Mouse (Mus musculus) gastrocnemius, adult 18-20 months (tissue): ENCODE measurements around the gene Jkamp. TPM values are rescaled to one million over a fixed set of nuclear protein-coding genes. Genes with fewer than 3 reads are reported as not detected.
A peak's percentile ranks its signal among the peaks of the same experiment; 100 is the strongest.
"Not testable (repeated sequence)": the region's sequence is repeated elsewhere in the genome, so short reads cannot be mapped to it uniquely, and the experiment has no call there.

Source experiments
- DNase-seq: peaks from one replicate; pipeline ENCODE4 v3.0.0; 2021; ENCODE audit warnings: low spot score
- long read RNA-seq, 2 experiments: library from polyadenylated mRNA; stranded (forward); transcript quantifications; one replicate each; pipeline ENCODE4 v2.0.0; 2021
- total RNA-seq, 2 experiments: library from RNA; stranded (reverse); gene quantifications; 2 replicates each; pipeline ENCODE4 v1.2.3; 2021

The Jkamp gene
- 10 to 100 TPM; 10.4 to 13.7 TPM for total RNA-seq
- long read RNA-seq, experiment 1, transcript Jkamp-201 (7 exons, 1,292 nt) = major isoform, 15 of 23 reads
- long read RNA-seq, experiment 1, transcript Jkamp-202 (7 exons, 1,874 nt) = minor isoform, 6 of 23 reads
- long read RNA-seq, experiment 1, partial matches to known transcripts = 1 of 23 reads
- long read RNA-seq, experiment 1, other reads (novel, unspliced or antisense) = 1 of 23 reads
- long read RNA-seq, experiment 2, transcript Jkamp-201 (7 exons, 1,292 nt) = major isoform, 7 of 15 reads
- long read RNA-seq, experiment 2, partial matches to known transcripts = 0 of 15 reads
- long read RNA-seq, experiment 2, other reads (novel, unspliced or antisense) = 3 of 15 reads

DNA sequence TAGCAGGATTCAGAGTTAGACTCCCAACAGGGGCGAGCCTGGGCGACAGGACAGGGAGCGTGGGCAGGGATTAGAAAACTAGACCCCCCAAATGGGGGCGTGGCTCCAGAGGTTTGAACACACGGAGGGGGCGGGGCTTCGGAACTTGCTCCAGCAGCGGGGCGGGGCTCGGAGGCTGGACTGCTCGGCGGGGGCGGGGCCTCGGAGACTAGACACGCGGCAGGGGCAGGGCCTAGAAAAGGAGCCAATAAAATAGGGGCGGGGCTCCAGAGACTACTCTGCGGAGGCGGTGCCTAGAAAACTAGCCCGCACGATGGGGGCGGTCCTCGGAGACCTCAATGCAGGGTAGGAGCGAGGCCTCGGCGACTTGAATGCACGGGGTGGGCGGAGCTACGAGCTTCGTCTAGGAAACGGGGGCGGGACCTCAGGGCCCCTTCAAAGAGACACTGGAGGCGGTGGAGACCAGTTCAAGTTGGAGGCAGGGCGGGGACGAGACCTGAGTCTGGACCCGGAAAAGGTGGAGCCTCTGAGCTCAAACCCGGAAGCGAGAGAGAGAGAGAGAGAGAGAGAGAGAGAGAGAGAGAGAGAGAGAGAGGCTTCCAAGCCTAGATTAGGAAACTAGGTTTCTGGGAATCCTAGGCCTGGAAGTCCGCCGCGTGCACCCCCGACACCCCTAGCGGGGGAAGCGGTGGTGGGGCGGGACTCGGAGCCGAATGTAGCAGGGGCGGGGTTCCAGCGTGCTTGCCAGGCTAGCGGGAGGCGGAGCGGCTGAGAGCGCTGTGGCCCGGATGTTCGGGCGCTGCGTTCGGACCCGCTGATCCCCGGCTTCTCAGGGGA lies at the start of gene Jkamp, which contains the start of gene L3hypdh:
Gene Jkamp, plus strand, starts transcription at position 261 of the 837 bp plus-strand sequence.
Gene L3hypdh, minus strand, starts transcription at position 111 of the 837 bp plus-strand sequence.
- DNase-seq = peak; percentile 100

DNA sequence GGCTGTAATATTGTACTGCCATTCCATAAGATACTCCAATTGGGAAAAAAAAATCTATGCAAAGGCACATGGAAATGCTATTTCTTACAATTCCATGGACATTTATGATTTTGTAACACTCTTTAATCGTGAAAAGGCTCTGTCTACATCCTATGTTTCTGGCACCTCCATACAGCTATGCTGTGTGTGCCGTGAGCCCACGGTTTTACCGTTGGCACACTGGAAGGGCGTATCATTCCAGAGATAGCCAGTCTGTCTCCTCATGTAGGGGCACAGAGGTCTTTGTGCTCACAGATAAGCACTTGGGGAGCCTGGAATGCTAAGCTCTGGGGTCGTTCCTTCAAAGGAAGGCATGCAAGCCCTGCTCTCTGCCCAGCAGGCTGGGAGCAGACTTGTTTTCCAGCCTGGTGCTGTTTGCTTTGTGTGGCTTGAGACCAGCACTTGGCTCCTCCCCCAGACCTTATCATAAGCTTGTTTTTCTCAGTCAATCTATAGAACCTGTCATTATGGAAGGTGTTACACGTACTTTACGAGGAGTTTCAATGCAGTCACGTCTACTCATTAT lies 49.2 kb upstream of the Jkamp start:
- no peak for DNase-seq

DNA sequence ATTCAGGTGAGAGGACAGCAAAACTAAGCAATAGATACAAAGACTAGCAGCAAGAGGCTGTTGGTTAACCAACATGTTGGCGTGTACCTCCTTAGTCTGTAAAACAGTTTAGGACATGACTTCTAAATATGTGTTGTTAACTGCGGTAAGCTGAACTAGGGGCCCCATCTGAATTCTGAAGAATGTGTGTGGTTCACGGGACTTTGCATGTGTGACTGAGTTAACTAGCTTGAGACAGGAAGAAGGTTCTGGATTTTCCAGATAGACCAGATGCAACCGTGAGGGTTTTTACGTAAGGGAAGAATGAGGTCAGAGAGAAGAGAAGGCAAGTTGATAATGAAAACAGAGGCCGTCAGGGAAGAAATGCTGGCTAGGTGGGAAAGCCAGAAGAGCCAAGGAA lies 48.3 kb upstream of the Jkamp start:
- DNase-seq = no peak

DNA sequence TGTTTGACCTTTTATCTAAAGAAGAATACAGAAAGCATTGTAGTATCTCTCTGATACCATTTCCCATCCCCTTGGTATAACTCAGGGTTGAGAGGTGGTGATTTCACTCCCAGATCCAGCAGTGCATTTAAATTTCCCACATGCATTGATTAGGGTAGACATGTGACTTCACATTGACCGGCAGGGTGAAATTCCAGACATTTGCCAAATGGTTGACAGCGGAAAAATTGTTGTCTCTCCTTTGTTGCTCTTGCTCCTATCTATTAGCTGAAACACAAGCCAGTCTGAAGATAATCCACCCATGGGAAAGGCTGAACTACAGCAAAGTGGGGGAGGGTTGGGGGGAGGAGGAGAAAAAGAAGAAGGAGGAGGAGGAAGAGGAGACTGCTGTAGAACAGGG lies 46.5 kb upstream of the Jkamp start:
- DNase-seq = no peak

DNA sequence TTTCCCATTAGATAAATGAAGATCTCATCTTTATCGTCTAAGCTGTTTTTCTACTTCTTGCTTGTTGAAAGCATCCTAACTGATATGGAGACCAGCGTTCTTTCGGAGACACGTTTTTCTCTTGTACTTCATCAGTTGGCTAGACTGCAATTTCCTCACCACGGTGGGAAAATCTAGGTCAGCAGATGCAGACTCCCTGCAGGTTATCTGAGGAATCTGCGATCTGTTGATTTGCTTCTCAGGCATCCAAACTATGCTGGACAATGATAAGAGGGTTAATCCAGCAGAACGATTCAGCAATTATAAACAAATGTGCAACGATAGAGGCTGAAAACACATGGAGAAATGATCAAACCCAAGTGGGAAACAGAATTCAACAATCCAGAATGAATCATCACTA lies 45.9 kb upstream of the Jkamp start:
- DNase-seq = no peak

DNA sequence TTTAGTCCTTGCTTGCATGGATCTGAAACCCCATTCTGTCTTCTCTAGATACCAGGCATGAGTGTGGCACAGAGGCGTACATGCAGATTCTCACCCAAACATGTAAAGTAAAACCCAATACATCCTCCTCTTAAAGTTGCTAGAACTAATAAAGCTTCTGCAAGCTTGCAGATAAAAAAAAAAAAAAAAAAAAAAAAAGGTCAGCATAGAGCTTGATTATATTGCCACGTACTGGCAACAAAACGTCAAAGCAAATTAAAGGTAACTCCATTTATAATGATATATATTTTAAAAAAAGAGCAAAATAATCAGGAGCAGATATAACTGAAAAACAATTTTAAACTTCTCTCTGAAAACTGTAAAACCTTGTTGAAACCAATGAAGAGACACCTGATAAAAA lies 44.2 kb upstream of the Jkamp start:
- no peak for DNase-seq

DNA sequence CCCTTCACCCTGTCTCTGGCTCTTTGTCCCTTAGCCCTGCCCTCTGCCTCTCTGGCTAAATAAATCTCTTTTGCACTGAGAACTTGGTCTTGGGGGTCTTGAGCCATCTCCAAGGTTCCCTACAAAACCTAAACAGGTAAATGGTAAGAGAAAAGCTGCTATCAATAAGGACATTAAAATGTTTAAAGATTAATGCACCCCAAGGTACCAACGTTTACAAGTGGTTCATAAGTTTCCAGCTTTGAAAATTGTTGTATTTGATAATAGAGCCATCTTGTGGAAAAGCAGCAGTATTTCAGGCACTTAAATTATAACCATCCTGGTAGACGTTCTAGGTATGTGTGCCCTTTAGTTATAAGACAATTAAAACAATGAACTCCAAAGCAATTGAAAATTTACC lies 37.9 kb upstream of the Jkamp start:
- no peak for DNase-seq

DNA sequence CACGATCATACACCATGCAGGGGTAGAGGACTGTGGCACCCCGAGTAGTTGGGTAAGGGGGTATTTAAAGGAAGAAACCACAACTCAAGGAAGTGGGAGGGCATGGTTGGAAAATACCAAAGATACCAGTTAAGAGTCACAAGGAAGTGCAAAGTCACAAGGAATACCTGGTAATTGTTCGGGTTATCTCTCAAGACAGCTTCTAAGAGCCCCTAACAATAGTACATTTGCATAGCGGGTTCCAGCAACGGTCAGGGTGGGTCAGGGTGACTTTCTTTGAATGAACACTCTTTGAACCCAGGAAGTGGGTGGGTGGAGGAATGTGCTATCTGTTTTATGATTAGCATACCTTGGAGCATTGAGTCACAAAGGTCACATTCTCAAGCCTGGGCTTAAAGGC lies 35.2 kb upstream of the Jkamp start:
- not testable (repeated sequence) for DNase-seq

DNA sequence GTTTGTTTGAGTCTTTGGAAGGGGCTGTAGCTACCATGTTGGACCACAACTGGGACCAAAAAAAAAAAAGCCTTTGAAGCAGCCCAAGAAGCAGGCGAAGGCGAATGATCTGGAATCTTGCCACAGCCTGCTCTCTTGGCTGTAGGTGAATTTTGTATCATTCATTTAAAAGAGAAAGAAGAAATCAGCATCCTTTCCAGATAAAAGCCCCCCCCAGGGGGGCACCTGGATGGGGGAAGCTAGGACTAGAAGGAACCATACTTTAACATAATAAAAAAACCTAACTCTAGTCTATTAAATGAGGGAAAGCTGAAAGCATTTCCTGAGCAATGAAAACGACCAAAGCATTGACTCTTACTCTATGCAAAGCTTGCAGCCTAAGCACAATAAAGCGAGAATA lies 34.6 kb upstream of the Jkamp start:
- DNase-seq = no peak

DNA sequence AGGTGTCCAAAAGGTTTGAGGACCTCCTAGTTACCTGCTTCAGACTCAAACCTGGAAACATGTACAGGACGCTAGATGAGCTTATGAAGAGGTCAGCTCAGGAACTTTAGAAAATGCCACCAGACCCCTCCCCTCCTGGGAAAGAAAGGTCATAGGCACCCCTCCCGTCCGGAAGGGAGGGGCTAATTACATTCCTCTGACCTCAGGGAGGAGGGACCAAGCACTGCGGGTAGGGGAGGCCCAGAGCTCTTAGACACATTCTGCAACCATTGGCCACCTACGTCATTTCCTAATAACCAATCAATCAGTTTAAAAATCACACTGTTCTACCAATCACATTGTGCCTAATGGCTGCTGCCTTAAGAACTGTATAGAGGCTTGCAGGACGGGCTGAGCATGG lies 32.8 kb upstream of the Jkamp start:
- no peak for DNase-seq

DNA sequence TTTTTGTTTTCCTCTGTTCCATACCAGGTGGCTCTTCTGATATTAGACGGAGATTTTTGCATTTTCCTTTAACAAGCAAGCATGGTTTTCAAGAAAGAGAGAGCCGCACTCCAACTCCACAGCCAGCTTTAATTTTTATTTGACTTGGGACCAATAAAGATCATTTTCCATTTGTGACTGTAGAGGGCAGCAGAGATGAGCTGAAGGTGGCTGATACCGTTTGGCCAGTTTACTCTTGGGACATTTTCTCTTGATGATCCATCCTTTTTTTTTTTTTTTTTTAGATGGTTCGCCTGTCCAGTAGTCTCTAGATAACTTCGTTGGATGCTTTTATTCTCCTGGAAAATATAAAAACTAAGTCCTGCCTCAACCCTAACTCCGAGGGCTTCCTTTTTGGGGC lies 32.1 kb upstream of the Jkamp start:
- peak; percentile 35 for DNase-seq

DNA sequence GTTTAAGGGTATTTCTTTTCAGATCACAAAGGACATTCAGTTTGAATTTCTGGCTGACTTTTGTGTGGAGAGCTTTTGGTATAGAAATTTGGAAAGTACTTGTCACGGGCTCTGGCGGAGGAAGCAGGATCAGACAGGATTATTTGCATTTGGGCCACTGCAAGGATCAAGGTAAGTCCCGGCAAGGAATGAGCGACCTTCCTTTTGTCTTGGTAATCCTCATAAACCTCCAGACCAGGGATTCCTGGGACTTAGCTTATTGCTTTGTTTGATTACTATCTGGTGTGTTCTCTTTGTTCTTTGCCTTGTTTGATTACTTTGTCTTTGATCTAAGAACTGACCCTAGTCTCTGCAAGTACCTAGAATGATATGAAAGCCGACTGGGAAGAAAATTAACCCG lies 31.5 kb upstream of the Jkamp start:
- DNase-seq = no peak

DNA sequence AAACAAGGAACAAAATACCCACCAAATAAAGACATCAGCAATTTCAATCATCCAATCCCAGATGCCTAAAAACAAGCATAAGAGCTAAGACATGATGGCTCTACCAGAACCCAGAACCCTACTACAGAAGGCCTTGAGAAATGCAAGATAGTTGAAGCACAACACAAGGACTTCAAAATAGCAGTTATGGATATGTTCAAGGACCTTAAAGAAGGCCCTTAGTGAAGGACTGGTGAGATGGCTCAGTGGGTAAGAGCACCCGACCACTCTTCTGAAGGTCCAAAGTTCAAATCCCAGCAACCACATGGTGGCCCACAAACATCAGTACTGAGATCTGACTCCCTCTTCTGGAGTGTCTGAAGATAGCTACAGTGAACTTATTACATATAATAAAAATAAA lies 27.6 kb upstream of the Jkamp start:
- DNase-seq = no peak

DNA sequence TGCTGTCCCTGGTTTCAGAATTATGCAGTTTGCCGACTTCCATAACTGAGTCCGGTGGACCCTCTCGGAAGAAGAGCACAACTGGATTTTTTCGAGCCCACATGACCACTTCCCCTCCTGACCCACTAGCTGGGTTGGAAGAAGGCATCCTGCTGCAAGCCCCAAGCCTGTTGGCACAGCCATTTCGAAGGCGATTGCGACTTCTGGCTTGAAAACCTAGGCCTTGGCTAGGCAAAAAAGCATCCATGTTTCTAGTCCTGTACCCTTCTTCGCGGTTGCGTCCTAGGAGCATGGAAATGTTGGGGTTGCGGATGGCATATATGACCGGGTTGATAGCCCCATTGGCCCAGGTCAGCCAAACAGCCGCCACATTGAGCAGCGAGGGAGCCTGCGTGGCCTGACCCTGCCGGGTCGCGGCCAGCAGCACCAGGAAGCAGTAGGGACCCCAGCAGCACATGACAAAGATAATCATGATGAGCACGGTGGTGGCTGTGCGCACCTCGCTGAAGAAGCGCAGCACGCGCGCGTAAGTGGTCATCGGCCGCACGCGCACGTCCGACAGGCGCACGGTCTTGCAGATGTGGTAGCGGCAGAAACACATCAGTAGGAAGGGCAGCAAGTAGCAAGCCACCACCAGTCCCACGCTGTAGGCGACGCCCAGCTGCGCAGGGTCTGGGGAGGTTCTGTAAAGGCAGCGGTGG lies 15.6 kb upstream of the Jkamp start:
- no peak for DNase-seq

DNA sequence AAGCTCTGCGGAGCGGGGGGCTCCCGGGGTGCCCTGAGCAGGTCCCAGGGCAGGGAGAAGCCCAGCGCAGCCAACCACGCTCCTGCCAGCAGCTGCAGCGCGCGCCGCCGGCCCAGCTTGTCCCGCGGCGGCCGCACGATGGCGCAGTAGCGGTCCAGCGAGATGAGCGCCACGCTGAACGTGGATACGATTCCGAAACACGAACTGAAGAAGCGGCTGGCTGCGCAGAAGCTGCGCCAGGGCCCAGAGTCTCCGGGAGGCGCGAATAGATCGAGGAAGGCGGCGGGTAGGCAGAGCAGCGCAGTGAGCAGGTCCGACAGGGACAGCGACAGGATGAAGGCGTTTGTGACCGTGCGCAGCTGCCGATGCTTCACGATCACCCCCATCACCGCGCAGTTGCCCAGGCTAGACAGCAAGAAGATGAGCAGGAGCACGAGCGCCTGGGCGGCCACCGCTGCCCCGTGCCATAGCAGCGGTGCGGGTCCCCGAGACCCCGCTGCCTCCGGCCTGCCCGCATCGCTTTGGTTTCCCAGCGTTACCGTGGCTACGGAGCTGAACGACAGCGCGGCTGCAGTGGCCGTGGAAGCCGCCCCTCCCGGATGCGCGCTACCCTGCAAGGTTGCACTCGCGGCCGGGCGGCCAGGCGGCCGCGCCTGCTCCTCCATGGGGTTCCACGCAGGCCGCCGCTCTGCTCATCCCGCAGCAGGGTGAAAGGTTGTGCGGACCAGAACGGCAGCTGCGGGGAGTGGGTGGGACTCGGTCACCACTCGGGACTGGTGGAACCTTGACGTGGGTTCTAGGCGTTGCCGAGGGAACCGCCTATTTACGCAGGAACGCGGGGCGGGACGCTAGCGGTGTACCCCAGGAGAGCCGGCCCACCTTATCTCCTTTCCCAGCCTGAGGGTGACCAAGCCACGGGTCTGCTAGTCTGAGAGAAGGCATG lies 14.8 kb upstream of the Jkamp start, which contains the start of gene Gpr135:
Gene Gpr135, minus strand, starts transcription at position 799 of the 943 bp plus-strand sequence.
- DNase-seq = peak; percentile 79

DNA sequence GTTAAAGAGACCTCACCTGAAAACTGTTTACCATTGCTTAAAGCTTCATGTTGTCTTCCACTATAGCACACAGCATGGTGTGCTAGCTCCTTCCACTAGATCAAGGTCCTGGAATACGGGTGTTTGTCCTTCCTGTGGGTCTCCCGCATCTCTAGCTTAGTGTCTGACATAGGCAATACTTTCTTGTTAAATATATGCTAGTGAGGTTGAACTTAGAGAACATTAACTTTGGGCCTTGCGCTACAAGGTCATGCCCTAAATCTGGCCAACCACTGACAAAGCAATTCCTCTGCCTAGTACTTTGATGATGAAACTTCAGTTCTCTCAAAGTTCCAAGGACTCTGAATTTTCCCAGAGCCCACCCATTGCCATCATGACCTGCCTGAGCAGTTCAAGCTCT lies 7.1 kb upstream of the Jkamp start:
- no peak for DNase-seq

DNA sequence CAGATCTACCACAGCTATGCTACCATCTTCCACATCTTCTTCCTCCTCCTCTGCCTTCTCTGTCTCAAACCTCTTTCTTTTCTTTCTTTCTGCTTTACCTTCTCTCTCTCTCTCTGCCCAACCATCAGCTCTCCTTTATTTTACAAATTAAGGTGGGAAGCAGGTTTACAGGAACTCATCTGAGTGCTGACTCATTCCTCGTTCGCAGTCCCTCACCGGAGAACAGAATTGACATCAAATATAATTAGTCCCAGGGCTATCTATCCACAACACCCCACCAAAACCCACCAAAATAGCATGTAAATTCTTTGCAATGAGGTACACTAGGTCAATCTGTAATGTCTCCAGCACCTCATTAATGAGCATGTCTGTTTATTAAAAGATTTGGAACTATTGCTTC lies 3.4 kb upstream of the Jkamp start:
- no peak for DNase-seq

DNA sequence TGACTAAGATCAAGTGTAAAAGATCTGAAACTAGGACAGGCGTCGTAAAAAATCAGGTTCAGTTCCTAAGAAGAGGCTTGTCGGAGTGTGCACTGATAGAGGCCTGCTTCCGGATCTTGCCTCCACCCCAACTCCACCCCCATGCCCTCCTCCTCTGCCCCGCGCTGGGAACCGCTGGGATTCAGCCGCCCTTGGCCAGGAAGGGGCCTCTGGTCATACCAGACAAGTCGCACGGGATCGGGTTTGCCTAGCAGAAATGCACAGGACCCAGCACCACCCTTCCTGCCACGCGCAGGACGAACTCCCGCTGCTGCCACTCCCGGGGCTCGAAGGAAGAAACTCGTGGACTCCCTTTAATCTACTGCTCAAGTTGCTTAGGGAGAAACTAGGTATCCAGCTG lies 3.0 kb upstream of the Jkamp start:
- DNase-seq = no peak

DNA sequence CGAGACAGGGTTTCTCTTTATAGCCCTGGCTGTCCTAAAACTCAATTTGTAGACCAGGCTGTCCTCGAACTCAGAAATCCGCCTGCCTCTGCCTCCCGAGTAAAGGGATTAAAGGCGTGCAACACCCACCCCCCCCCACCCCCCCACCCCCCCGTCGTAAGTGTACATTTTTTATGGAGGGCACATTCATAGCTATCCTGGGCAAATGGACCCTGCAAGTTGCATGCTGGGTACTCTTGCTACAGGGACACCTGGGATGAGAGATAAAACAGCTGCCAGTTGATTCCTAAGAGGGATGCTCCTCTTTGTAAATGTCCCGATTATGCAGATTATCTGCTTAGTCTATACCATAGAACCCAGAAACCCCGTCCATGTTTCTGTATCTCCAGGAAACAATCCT lies 2.1 kb upstream of the Jkamp start:
- no peak for DNase-seq

DNA sequence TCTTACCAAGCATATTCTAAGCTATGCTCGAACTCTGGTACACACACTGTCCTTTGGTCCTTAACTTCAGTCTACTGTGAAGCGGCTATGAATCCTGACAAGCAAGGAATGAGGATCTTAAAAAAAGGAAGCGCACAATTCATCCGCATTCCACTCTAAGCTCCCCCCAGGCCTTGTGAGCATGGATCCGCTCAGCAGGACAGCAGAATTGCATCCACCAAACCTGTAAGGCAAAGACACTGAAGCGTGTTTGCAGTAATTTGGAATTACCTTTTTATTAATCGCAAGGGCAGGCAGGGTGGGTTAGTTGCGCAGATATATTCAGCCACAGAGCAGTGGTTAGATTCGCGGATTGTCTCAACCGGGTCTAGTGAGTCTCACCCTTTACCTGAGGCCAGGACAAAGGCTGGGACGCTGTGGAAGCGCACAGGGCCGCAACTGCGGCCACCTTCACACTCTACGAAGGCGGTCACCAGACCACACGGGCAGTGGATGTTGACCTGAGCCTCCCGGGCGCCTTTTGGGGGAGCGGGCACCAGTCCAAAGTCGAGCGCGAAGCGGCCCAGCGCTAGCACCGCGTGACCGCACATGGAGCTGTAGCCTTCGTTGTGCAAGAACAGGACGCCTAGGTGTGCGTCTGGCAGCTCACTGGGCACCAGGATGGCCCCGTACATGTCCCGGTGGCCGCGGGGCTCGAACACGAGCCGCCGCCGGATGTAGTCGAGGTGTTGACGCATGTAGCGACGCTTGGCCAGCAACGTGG lies 947 bp upstream of the Jkamp start:
- peak; percentile 43 for DNase-seq
